Mouse (Mus musculus) embryonic facial prominence, embryonic 13.5 days (tissue): Measurements from ENCODE around the gene Grb7. TPM values are rescaled to one million over a fixed set of nuclear protein-coding genes. Genes with fewer than 3 reads are reported as not detected.

Experiments used
- ATAC-seq: fragments of 200-750 bp; cut with Nextera tagmentation; 2 replicates; pipeline ENCODE4 v1.8.0; 2017; ENCODE audit warnings: low read depth; ENCODE audit not compliant: insufficient number of reproducible peaks, insufficient read depth, low FRiP score, low TSS enrichment
- H3K27ac ChIP-seq: fragments of 300-500 bp; sonication (generic); 2 replicates; pipeline ENCODE4 v1.5.1; 2015; ENCODE audit warnings: moderate library complexity, mild to moderate bottlenecking, inconsistent platforms
- H3K27me3 ChIP-seq: fragments of 300-500 bp; sonication (generic); 2 replicates; pipeline ENCODE4 v1.6.1; 2015; ENCODE audit warnings: mild to moderate bottlenecking, inconsistent platforms
- H3K36me3 ChIP-seq: fragments of 300-500 bp; sonication (generic); 2 replicates; pipeline ENCODE4 v1.6.1; 2015; ENCODE audit warnings: mild to moderate bottlenecking, inconsistent platforms
- H3K4me1 ChIP-seq: fragments of 300-500 bp; sonication (generic); 2 replicates; pipeline ENCODE4 v1.6.1; 2015; ENCODE audit warnings: inconsistent platforms
- H3K4me2 ChIP-seq: fragments of 300-500 bp; sonication (generic); 2 replicates; pipeline ENCODE4 v1.6.1; 2015; ENCODE audit warnings: moderate library complexity, mild to moderate bottlenecking, inconsistent platforms
- H3K4me3 ChIP-seq: fragments of 300-500 bp; sonication (generic); 2 replicates; pipeline ENCODE4 v1.5.1; 2015; ENCODE audit warnings: mild to moderate bottlenecking, inconsistent platforms
- H3K9ac ChIP-seq: fragments of 300-500 bp; sonication (generic); 2 replicates; pipeline ENCODE4 v1.6.1; 2015; ENCODE audit warnings: mild to moderate bottlenecking, inconsistent platforms
- H3K9me3 ChIP-seq: fragments of 300-500 bp; sonication (generic); 2 replicates; pipeline ENCODE4 v1.6.1; 2016; ENCODE audit warnings: inconsistent platforms
- WGBS: fragments of 180-500 bp; shearing (Covaris S2); methylation state at CpG from one replicate; pipeline ENCODE4 v1.1.7; 2015; ENCODE audit warnings: mixed read lengths; 5-methylcytosine and 5-hydroxymethylcytosine counted together
- polyA plus RNA-seq: library from polyadenylated mRNA; unstranded; fragments of >200 nt; fragmentation: Nextera tagmentation; extraction: Ambion mirVana; gene quantifications from 2 replicates; pipeline ENCODE4 v1.2.1, GENCODE M21; 2015

Gene Grb7
- polyA plus RNA-seq, 1 experiment from 2014 or later: 12.4 TPM

GRCm38 (mm10) chr11:98417074-98417473 is 29.1 kb upstream of the Grb7 start:
- Histone ChIP-seq H3K9me3 (no peaks in the 10 kb centered on the region), H3K4me3 (no peak overlapping the region), H3K27me3 (no peaks in the 10 kb centered on the region), H3K36me3 (peaks cover 44% of the 10 kb centered on the region), H3K4me1 (peaks cover 35% of the 10 kb centered on the region), H3K9ac (no peak overlapping the region), H3K27ac (no peak overlapping the region), H3K4me2 (no peak overlapping the region)
- ATAC-seq: no peak
- 83% methylated on average over 1 of the region's 1 CpGs for WGBS

- Histone ChIP-seq H3K27ac (peak overlapping the region; percentile 11; the same call in 1 of the 2 replicates), H3K4me3 (no peak overlapping the region), H3K36me3 (peaks cover 56% of the 10 kb centered on the region), H3K4me2 (no peak overlapping the region), H3K9ac (no peak overlapping the region), H3K9me3 (no peaks in the 10 kb centered on the region), H3K27me3 (no peaks in the 10 kb centered on the region), H3K4me1 (peaks cover 34% of the 10 kb centered on the region)
- no peak for ATAC-seq
- 75% methylated on average over 6 of the region's 6 CpGs for WGBS
Measured at GRCm38 (mm10) chr11:98418273-98418672, 27.9 kb upstream of the Grb7 start.

- Histone ChIP-seq H3K9me3 (no peaks in the 10 kb centered on the region), H3K27me3 (no peaks in the 10 kb centered on the region), H3K27ac (peak overlapping the region; percentile 68; the same call in 1 of the 2 replicates), H3K4me2 (no peak overlapping the region), H3K4me3 (no peak overlapping the region), H3K9ac (0 out of 2 replicates have a peak overlapping the region, but pooled peaks have one; percentile 33), H3K36me3 (peaks cover 63% of the 10 kb centered on the region), H3K4me1 (peaks cover 28% of the 10 kb centered on the region)
- WGBS: 76% methylated on average over 10 of the region's 10 CpGs
- no peak for ATAC-seq
Measured at GRCm38 (mm10) chr11:98418939-98419547, 27.2 kb upstream of the Grb7 start.

GRCm38 (mm10) chr11:98426592-98426991 is 19.6 kb upstream of the Grb7 start:
- WGBS: 92% methylated on average over 7 of the region's 7 CpGs
- Histone ChIP-seq H3K36me3 (peaks cover 99% of the 10 kb centered on the region), H3K9ac (no peak overlapping the region), H3K4me1 (no peaks in the 10 kb centered on the region), H3K27me3 (no peaks in the 10 kb centered on the region), H3K27ac (no peak overlapping the region), H3K4me2 (no peak overlapping the region), H3K4me3 (no peak overlapping the region), H3K9me3 (no peaks in the 10 kb centered on the region)
- ATAC-seq: no peak

- WGBS: 83% methylated on average over 5 of the region's 5 CpGs
- Histone ChIP-seq H3K4me1 (no peaks in the 10 kb centered on the region), H3K9me3 (no peaks in the 10 kb centered on the region), H3K27ac (no peak overlapping the region), H3K36me3 (peaks cover 98% of the 10 kb centered on the region), H3K4me2 (no peak overlapping the region), H3K4me3 (no peak overlapping the region), H3K27me3 (no peaks in the 10 kb centered on the region), H3K9ac (no peak overlapping the region)
- no peak for ATAC-seq
Measured at GRCm38 (mm10) chr11:98428436-98428835, 17.8 kb upstream of the Grb7 start.

GRCm38 (mm10) chr11:98431743-98432502 is 14.3 kb upstream of the Grb7 start:
- H3K27ac ChIP-seq: no peak overlapping the region
- no peak overlapping the region for H3K4me2 ChIP-seq
- no peak for ATAC-seq
- H3K36me3 ChIP-seq: peaks cover 98% of the 10 kb centered on the region
- no peaks in the 10 kb centered on the region for H3K9me3 ChIP-seq
- WGBS: 84% methylated on average over 9 of the region's 9 CpGs
- no peaks in the 10 kb centered on the region for H3K4me1 ChIP-seq
- no peaks in the 10 kb centered on the region for H3K27me3 ChIP-seq
- no peak overlapping the region for H3K4me3 ChIP-seq
- 0 out of 2 replicates have a peak overlapping the region, but pooled peaks have one; percentile 4 for H3K9ac ChIP-seq

- Histone ChIP-seq H3K27me3 (no peaks in the 10 kb centered on the region), H3K4me1 (peaks cover 8% of the 10 kb centered on the region), H3K36me3 (peaks cover 66% of the 10 kb centered on the region), H3K4me2 (no peak overlapping the region), H3K4me3 (no peak overlapping the region), H3K9ac (no peak overlapping the region), H3K9me3 (no peaks in the 10 kb centered on the region), H3K27ac (no peak overlapping the region)
- 92% methylated on average over 9 of the region's 9 CpGs for WGBS
- ATAC-seq: no peak
Measured at GRCm38 (mm10) chr11:98435723-98436122, 10.5 kb upstream of the Grb7 start.

- H3K27ac ChIP-seq: no peak overlapping the region
- peaks cover 8% of the 10 kb centered on the region for H3K4me1 ChIP-seq
- no peaks in the 10 kb centered on the region for H3K27me3 ChIP-seq
- H3K36me3 ChIP-seq: peaks cover 49% of the 10 kb centered on the region
- peak overlapping the region; percentile 85 for H3K4me2 ChIP-seq
- H3K4me3 ChIP-seq: no peak overlapping the region
- ATAC-seq: no peak
- H3K9me3 ChIP-seq: no peaks in the 10 kb centered on the region
- H3K9ac ChIP-seq: no peak overlapping the region
- WGBS: 87% methylated on average over 6 of the region's 6 CpGs
Measured at GRCm38 (mm10) chr11:98437441-98437840, 8.8 kb upstream of the Grb7 start.

- peaks cover 39% of the 10 kb centered on the region for H3K36me3 ChIP-seq
- no peaks in the 10 kb centered on the region for H3K27me3 ChIP-seq
- ATAC-seq: peak; percentile 80
- peaks cover 8% of the 10 kb centered on the region for H3K4me1 ChIP-seq
- peak within 1 kb of the TSS; percentile 74 for H3K9ac ChIP-seq
- 2% methylated on average over 43 of the region's 43 CpGs for WGBS
- H3K4me3 ChIP-seq: peak within 1 kb of the TSS; percentile 74
- peak within 1 kb of the TSS; percentile 39; the same call in 1 of the 2 replicates for H3K27ac ChIP-seq
- H3K9me3 ChIP-seq: no peaks in the 10 kb centered on the region
- peak within 1 kb of the TSS; percentile 85 for H3K4me2 ChIP-seq
Measured at GRCm38 (mm10) chr11:98438331-98439158, 7.6 kb upstream of the Grb7 start, which contains the start of gene Mien1. Gene Mien1, minus strand, starts transcription at chr11:98438991.

GRCm38 (mm10) chr11:98443688-98444087 is 2.5 kb upstream of the Grb7 start:
- WGBS: 83% methylated on average over 1 of the region's 1 CpGs
- no peak for ATAC-seq
- H3K27me3 ChIP-seq: peaks cover 34% of the 10 kb centered on the region
- no peak overlapping the region for H3K27ac ChIP-seq
- no peak overlapping the region for H3K9ac ChIP-seq
- no peaks in the 10 kb centered on the region for H3K9me3 ChIP-seq
- no peak overlapping the region for H3K4me3 ChIP-seq
- H3K4me2 ChIP-seq: no peak overlapping the region
- peaks cover 21% of the 10 kb centered on the region for H3K4me1 ChIP-seq
- H3K36me3 ChIP-seq: no peaks in the 10 kb centered on the region

- 16% methylated on average over 1 of the region's 1 CpGs for WGBS
- Histone ChIP-seq H3K9ac (no peak overlapping the region), H3K4me3 (no peak overlapping the region), H3K27me3 (peaks cover 42% of the 10 kb centered on the region), H3K27ac (0 out of 2 replicates have a peak overlapping the region, but pooled peaks have one; percentile 28), H3K4me2 (no peak overlapping the region), H3K36me3 (no peaks in the 10 kb centered on the region), H3K9me3 (no peaks in the 10 kb centered on the region), H3K4me1 (peaks cover 21% of the 10 kb centered on the region)
- ATAC-seq: no peak
Measured at GRCm38 (mm10) chr11:98445238-98445637, 956 bp upstream of the Grb7 start.
